Mouse (Mus musculus) limb, embryonic 11.5 days (tissue): ENCODE measurements at regions not wholly inside any gene's neighbourhood (a gene's known extent, or its start where the extent isn't known, plus 50 kb on each side); places are given as distances from the start of the nearest gene placed in this dataset.

Experiments used
- ATAC-seq: fragments of 200-750 bp; cut with Nextera tagmentation; 2 replicates; pipeline ENCODE4 v1.8.0; 2017; ENCODE audit warnings: low read depth; ENCODE audit not compliant: insufficient number of reproducible peaks, low FRiP score, low TSS enrichment
- DNase-seq: peaks from one replicate; pipeline ENCODE4 v3.0.0-alpha.2; 2015; ENCODE audit warnings: low spot score
- H3K27ac ChIP-seq: fragments of 300-500 bp; sonication (generic); replicated peaks from 2 replicates; pipeline ENCODE4 v1.5.1; 2014; ENCODE audit warnings: low read depth, mild to moderate bottlenecking, low read length
- H3K27me3 ChIP-seq: fragments of 300-500 bp; sonication (generic); 2 replicates; pipeline ENCODE4 v1.6.1; 2014; ENCODE audit warnings: mild to moderate bottlenecking, low read length, mixed read lengths; ENCODE audit not compliant: control insufficient read depth, insufficient read depth
- H3K36me3 ChIP-seq: fragments of 300-500 bp; sonication (generic); 2 replicates; pipeline ENCODE4 v1.6.1; 2014; ENCODE audit warnings: mild to moderate bottlenecking, low read length, moderate library complexity, mixed read lengths; ENCODE audit not compliant: control insufficient read depth, insufficient read depth
- H3K4me1 ChIP-seq: fragments of 300-500 bp; sonication (generic); 2 replicates; pipeline ENCODE4 v1.6.1; 2014; ENCODE audit warnings: low read length, mixed read lengths; ENCODE audit not compliant: control insufficient read depth, insufficient read depth
- H3K4me2 ChIP-seq: fragments of 300-500 bp; sonication (generic); 2 replicates; pipeline ENCODE4 v1.6.1; 2014; ENCODE audit warnings: low read depth, mild to moderate bottlenecking, moderate library complexity; ENCODE audit not compliant: severe bottlenecking
- H3K4me3 ChIP-seq: fragments of 300-500 bp; sonication (generic); 2 replicates; pipeline ENCODE4 v1.5.1; 2014; ENCODE audit warnings: low read depth, low read length
- H3K9ac ChIP-seq: fragments of 300-500 bp; sonication (generic); 2 replicates; pipeline ENCODE4 v1.6.1; 2014; ENCODE audit warnings: mild to moderate bottlenecking, low read length
- H3K9me3 ChIP-seq: fragments of 300-500 bp; sonication (generic); 2 replicates; pipeline ENCODE4 v1.6.1; 2016; ENCODE audit warnings: low read length; ENCODE audit not compliant: control insufficient read depth
- WGBS: fragments of 180-500 bp; shearing (Covaris S2); extraction: QIAGEN DNeasy Blood & Tissue Kit; methylation state at CpG from one replicate; pipeline ENCODE4 v1.1.7; 2014; 5-methylcytosine and 5-hydroxymethylcytosine counted together

DNA sequence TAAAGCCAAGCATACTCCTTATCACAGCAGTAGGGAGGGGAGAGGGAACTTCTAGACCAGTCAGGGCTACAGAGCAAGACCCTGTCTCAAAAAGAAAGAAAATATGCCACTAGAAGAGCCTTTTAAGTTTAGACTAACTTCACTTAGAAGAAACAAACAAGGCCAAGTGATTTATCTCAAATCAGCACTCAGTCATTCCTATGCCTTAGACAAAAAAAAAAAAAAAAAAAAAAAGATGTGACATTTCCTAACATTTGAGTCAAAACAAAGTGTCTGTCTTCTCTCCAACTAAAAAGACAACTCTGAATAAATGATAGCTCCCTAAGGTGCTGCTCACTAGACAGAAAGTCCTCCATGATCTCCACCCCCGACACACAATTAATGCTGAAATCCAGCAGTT, 220.9 kb upstream of the Smim15 start:
- H3K27me3 ChIP-seq: no peaks in the 10 kb centered on the region
- no peaks in the 10 kb centered on the region for H3K36me3 ChIP-seq
- no peaks in the 10 kb centered on the region for H3K9me3 ChIP-seq
- 68% methylated on average over 1 of the region's 1 CpGs for WGBS
- DNase-seq (no peak), ATAC-seq (no peak)
- H3K9ac ChIP-seq: no peak overlapping the region
- H3K4me2 ChIP-seq: no peak overlapping the region
- no peak overlapping the region for H3K27ac ChIP-seq
- H3K4me1 ChIP-seq: peaks cover 6% of the 10 kb centered on the region; the same call in 1 of the 2 replicates
- no peak overlapping the region for H3K4me3 ChIP-seq

- H3K4me1 ChIP-seq: peaks cover 6% of the 10 kb centered on the region; the same call in 1 of the 2 replicates
- H3K4me2 ChIP-seq: no peak overlapping the region
- ATAC-seq (no peak), DNase-seq (no peak)
- no peaks in the 10 kb centered on the region for H3K9me3 ChIP-seq
- no peaks in the 10 kb centered on the region for H3K36me3 ChIP-seq
- no peak overlapping the region; the same call in 1 of the 2 replicates for H3K27ac ChIP-seq
- no peak overlapping the region for H3K9ac ChIP-seq
- WGBS: 63% methylated on average over 2 of the region's 2 CpGs
- H3K4me3 ChIP-seq: no peak overlapping the region
- H3K27me3 ChIP-seq: no peaks in the 10 kb centered on the region
Observed at GRCm38 (mm10) chr13:107822198-107822597, 222.0 kb upstream of the Smim15 start.

DNA sequence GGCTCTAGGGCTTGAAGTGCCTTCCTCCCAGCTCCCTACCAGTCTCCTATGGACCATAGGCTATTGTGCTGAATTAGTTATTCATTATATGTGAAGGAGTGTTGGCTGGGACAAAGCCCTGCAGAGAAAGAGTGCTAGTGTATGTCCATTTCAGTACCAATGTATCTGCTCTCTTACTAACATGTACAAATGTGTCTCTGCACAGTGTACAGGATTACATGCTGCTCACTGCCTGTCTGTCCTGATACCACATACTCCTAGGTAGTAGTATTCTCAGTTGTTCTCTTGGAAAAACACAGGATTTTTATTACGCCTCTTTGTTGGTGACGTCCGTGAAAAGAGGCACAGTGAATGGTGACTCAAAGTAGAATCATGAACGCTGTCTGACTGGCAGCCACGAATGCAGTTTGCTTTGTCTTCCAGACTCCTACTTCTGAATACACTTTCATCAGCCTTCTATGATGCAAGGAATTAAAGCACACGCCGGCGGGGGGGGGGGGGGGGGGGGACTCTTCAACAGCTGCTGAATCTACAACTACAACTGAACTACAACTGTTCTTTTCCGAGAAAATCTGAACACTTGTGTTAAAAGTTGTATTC, 230.6 kb upstream of the Smim15 start:
- no peaks in the 10 kb centered on the region for H3K4me1 ChIP-seq
- DNase-seq: no peak
- 78% methylated on average over 9 of the region's 9 CpGs for WGBS
- no peak overlapping the region for H3K4me3 ChIP-seq
- no peak overlapping the region for H3K9ac ChIP-seq
- no peaks in the 10 kb centered on the region for H3K27me3 ChIP-seq
- H3K4me2 ChIP-seq: no peak overlapping the region
- no peak overlapping the region for H3K27ac ChIP-seq
- H3K36me3 ChIP-seq: no peaks in the 10 kb centered on the region
- H3K9me3 ChIP-seq: no peaks in the 10 kb centered on the region
- no peak for ATAC-seq

GRCm38 (mm10) chr13:107812014-107812413, 232.2 kb upstream of the Smim15 start:
- no peak overlapping the region for H3K4me3 ChIP-seq
- no peaks in the 10 kb centered on the region for H3K36me3 ChIP-seq
- no peaks in the 10 kb centered on the region for H3K9me3 ChIP-seq
- no peak for DNase-seq
- H3K4me2 ChIP-seq: no peak overlapping the region
- no peak overlapping the region for H3K27ac ChIP-seq
- 82% methylated on average over 5 of the region's 5 CpGs for WGBS
- no peaks in the 10 kb centered on the region for H3K27me3 ChIP-seq
- no peak overlapping the region for H3K9ac ChIP-seq
- no peak for ATAC-seq
- H3K4me1 ChIP-seq: no peaks in the 10 kb centered on the region

GRCm38 (mm10) chr13:107810802-107811192, 233.4 kb upstream of the Smim15 start:
- Histone ChIP-seq H3K27ac (no peak overlapping the region), H3K9me3 (no peaks in the 10 kb centered on the region), H3K4me2 (no peak overlapping the region), H3K4me3 (no peak overlapping the region), H3K27me3 (no peaks in the 10 kb centered on the region), H3K4me1 (no peaks in the 10 kb centered on the region), H3K9ac (no peak overlapping the region), H3K36me3 (no peaks in the 10 kb centered on the region)
- DNase-seq (no peak), ATAC-seq (no peak)
- WGBS: 80% methylated on average over 9 of the region's 9 CpGs

- Histone ChIP-seq H3K9me3 (no peaks in the 10 kb centered on the region), H3K27me3 (no peaks in the 10 kb centered on the region), H3K4me2 (no peak overlapping the region), H3K27ac (no peak overlapping the region), H3K9ac (no peak overlapping the region), H3K36me3 (no peaks in the 10 kb centered on the region), H3K4me3 (no peak overlapping the region), H3K4me1 (no peaks in the 10 kb centered on the region)
- DNase-seq (no peak), ATAC-seq (no peak)
- WGBS: 82% methylated on average over 9 of the region's 9 CpGs
Observed at GRCm38 (mm10) chr13:107810060-107810801, 234.0 kb upstream of the Smim15 start.

- H3K9me3 ChIP-seq: no peaks in the 10 kb centered on the region
- DNase-seq (no peak), ATAC-seq (no peak)
- H3K27ac ChIP-seq: no peak overlapping the region
- H3K4me1 ChIP-seq: no peaks in the 10 kb centered on the region
- no peak overlapping the region for H3K4me2 ChIP-seq
- no peaks in the 10 kb centered on the region for H3K36me3 ChIP-seq
- H3K4me3 ChIP-seq: no peak overlapping the region
- no peak overlapping the region for H3K9ac ChIP-seq
- WGBS: 92% methylated on average over 2 of the region's 2 CpGs
- no peaks in the 10 kb centered on the region for H3K27me3 ChIP-seq
Observed at GRCm38 (mm10) chr13:107808961-107809360, 235.3 kb upstream of the Smim15 start.

- Histone ChIP-seq H3K9me3 (no peaks in the 10 kb centered on the region), H3K4me1 (peaks cover 8% of the 10 kb centered on the region), H3K9ac (no peak overlapping the region), H3K4me3 (no peak overlapping the region), H3K27ac (no peak overlapping the region), H3K27me3 (no peaks in the 10 kb centered on the region), H3K4me2 (no peak overlapping the region), H3K36me3 (no peaks in the 10 kb centered on the region)
- no peak for ATAC-seq
- no peak for DNase-seq
- WGBS: 100% methylated on average over 1 of the region's 1 CpGs
Observed at GRCm38 (mm10) chr13:107804418-107804817, 239.8 kb upstream of the Smim15 start.
